Mouse (Mus musculus) lung, postnatal 0 days (tissue): ENCODE measurements around the gene Hoxb3.

ENCODE experiments used
- CTCF ChIP-seq: IDR thresholded peaks from 2 replicates; pipeline ENCODE4 v1.5.1; 2016; ENCODE audit warnings: antibody characterized with exemption, mild to moderate bottlenecking
- EP300 ChIP-seq: IDR thresholded peaks from 2 replicates; pipeline ENCODE4 v1.6.1; 2016; ENCODE audit warnings: antibody characterized with exemption, mild to moderate bottlenecking, control low read depth

- TF ChIP-seq EP300 (no peak), CTCF (no peak)
Measured at GRCm38 (mm10) chr11:96367141-96367540, 44.0 kb downstream of the Hoxb3 start.
